Mouse (Mus musculus) heart, adult 9 months (tissue): Measurements from ENCODE around the gene Dock1.

Source experiments
- DNase-seq, 2 experiments: peaks; one replicate each; pipeline ENCODE4 v3.0.0; 2022; ENCODE audit warnings: low spot score in 2 of 2

Gene Dock1

GRCm38 (mm10) chr7:134959086-134959485 lies 288.6 kb downstream of the Dock1 start:
- DNase-seq, result no peak

- no peak for DNase-seq
Measured at GRCm38 (mm10) chr7:134960871-134961270, 290.4 kb downstream of the Dock1 start.

- DNase-seq, result no peak
Measured at GRCm38 (mm10) chr7:134961608-134962007, 291.2 kb downstream of the Dock1 start.

DNA sequence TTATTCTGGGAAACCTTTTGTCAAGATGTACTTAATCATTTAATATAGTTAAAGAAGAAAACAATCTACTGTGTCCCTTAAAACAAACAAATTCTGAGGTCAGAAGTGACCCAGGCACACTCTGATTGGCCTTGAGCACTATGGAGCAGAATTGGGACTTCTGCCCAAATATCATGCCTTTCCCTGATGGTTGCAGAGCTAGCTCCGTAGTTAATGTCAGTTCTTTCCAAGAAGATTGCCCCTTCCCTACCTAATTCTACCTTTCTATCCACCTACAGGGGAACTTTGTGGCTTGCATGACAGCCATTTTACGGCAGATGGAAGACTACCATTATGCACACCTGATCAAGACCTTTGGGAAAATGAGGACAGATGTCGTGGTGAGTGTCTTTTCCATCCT lies 319.8 kb downstream of the Dock1 start:
- no peak for DNase-seq

GRCm38 (mm10) chr7:134990911-134991310 lies 320.5 kb downstream of the Dock1 start:
- no peak for DNase-seq

- DNase-seq, result no peak
Measured at GRCm38 (mm10) chr7:134994983-134995382, 324.5 kb downstream of the Dock1 start.

- no peak for DNase-seq
Measured at GRCm38 (mm10) chr7:135002216-135002615, 331.8 kb downstream of the Dock1 start.

DNA sequence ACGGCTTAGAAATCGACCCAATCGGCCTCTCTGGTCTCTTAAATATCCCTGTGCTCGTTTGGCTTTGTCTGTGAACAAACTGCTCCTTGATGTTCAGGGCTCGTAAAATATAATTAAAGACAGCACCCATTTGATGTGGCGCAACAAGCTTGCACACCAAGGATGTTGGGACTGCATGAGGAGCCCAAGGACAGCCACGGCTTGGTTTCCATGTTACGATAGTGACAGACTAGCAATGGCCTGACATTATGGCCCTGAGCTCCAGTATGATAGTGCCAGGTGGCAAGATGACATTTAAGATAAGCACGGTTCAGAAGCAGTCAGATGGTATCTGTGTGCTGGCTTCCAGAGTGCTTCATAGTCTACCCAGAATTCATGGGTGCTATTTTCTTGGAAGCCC lies 332.4 kb downstream of the Dock1 start:
- DNase-seq, result no peak

GRCm38 (mm10) chr7:135005964-135006560 lies 335.6 kb downstream of the Dock1 start:
- DNase-seq, result no peak

DNA sequence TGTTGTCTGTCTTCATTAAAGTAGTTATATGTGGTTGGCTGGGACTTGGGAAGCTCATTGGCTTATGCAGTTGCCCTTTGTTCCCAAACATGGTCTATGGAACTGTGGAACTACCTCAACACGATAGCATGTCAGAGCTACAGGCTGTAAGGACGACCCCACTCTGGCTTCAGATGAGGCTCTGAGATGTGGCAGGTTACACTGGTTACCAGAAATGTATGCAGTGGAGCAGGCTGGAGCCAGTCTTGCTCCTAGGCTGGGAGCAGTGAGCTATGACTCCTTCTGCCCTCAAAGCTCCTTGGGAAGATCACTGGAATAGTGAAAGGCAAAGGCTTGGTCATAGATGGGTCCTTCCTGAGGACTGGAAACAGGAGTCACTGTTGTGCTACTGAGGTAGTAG lies 337.6 kb downstream of the Dock1 start:
- DNase-seq, result no peak

GRCm38 (mm10) chr7:135010997-135011396 lies 340.5 kb downstream of the Dock1 start:
- no peak for DNase-seq

GRCm38 (mm10) chr7:135017531-135017930 lies 347.1 kb downstream of the Dock1 start:
- no peak for DNase-seq

DNA sequence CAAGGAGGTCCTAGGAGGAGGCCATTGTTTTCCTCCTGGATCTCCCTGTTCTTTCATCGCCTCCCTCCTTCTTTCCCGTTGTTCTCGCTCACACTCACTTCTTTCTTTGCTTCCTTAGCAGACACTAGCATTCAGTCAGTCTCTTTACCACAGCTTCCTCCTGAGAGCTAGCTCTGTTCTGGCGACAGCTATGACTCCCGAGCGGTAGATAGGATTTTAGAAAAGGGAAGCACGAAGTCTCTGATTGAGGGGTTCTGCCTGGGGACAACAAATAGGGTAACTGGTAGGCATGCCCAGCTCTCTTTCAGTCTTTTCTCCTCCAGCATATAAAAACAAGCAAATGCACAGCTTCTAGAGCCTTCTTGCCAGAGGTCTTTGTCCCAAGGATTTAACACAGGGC lies 350.3 kb downstream of the Dock1 start:
- no peak for DNase-seq

- DNase-seq, result no peak
Measured at GRCm38 (mm10) chr7:135021544-135022100, 351.2 kb downstream of the Dock1 start.

DNA sequence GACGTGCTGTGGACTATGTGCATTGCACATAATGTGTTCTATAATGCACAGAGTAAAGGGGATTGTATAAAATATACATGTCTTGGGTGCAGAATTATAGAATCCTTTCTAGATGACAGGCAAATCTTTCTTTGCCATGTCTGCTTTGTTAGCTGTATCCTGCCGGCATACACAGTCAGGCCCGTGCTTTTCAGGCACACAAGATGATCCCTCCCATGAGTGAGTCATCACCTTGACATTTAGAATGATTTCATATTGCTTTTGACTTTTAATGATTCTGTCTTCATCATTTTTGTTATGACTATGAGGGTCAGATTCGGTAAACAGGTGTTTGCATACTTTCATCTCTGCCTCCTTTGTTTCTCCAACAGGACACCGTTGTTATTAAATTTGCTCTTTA lies 354.1 kb downstream of the Dock1 start:
- no peak for DNase-seq

- DNase-seq, result no peak
Measured at GRCm38 (mm10) chr7:135028716-135029115, 358.3 kb downstream of the Dock1 start.

- DNase-seq, result no peak
Measured at GRCm38 (mm10) chr7:135029136-135029535, 358.7 kb downstream of the Dock1 start.

DNA sequence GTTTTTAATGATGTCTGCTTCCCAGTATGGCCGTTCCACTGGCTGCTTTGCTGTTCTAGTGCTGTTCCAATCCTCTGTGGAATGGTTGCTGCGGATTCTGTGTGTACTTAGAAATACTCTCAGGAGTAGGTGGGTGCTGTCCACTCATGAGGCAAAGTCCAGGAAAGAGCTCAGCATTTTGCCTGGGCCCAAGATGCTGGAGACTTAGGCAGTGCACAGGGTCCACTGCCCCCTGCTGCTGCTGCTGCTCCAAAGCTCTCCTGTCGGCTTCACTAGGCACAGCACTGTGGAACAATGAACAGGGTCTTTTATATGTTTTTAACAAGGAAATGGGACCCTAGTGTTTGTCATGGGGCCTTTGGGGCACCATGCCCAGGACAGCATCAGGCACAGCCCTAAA lies 361.0 kb downstream of the Dock1 start:
- DNase-seq, result no peak

GRCm38 (mm10) chr7:135034811-135035210 lies 364.4 kb downstream of the Dock1 start:
- DNase-seq, result no peak

DNA sequence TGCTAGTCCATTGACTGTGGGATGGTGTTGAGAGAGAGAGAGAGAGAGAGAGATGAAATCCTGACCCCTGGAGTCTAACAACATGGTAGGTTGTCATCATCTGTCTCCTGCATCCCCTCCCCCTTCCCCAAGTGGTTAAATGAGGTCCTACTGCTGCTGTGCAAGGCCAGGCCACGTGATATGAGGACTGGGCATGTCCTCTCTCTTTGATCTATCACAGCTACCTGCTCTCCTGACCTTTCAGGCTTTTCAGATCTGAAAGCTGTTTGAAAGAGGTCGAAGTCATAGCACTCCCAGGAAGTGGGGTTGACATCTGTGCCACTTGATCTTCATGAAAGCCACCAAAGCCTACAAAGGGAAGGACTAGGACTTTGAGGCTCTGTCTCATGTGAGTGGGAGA lies 365.2 kb downstream of the Dock1 start:
- no peak for DNase-seq

GRCm38 (mm10) chr7:135038930-135039329 lies 368.5 kb downstream of the Dock1 start:
- no peak for DNase-seq

DNA sequence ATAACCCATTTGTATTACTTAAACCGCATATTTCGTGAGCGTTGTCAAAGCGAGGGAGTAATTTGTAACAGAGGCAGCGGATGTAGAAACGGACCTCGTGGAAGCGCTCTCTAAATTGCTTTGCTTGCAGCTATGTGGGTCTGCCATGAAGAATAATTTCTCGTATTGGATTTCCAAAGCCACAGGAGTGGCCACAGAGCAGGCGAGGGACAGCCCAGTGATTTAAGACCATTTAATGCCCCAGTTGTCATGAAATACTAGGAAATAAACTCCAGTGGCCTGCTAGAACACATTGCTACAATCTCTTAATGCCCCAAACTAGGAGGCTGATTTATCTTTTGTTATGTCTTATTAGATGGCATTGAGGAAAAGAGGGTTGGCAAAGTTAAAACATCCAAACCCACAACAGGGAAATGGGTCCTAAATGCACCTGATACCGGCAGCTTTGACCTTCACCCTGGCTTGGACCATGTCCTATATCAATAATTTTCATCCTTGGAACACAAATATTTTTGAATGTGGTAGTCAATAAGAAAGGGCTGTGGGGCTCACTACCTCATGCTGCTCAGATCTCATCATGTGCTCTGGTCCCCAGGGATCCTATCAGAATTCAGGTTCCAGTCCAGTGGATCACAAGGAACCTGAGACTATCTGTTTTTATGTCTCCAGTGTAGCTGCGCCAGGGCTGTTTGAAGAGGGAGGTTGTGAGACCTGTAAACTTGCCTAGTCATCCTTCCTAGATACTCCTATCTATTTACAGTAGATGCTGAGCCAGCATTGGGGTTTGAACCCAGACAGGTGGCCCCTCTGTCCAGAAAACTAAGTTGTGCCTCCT lies 373.7 kb downstream of the Dock1 start:
- DNase-seq, result no peak

GRCm38 (mm10) chr7:135049416-135049815 lies 379.0 kb downstream of the Dock1 start:
- DNase-seq, result no peak
